Mouse (Mus musculus) G1E (cell line): ENCODE results near the gene Olfr849.

Experiments used
- CTCF ChIP-seq: IDR thresholded peaks from 2 replicates; pipeline ENCODE4 v1.5.1; 2012; ENCODE audit warnings: low read depth, low read length, inconsistent platforms, mixed read lengths
- GATA1 ChIP-seq: IDR thresholded peaks from 2 replicates; pipeline ENCODE4 v1.6.1; 2012; ENCODE audit warnings: borderline replicate concordance, low read length, inconsistent platforms, mixed read lengths
- GATA2 ChIP-seq: IDR thresholded peaks from 2 replicates; pipeline ENCODE4 v1.6.1; 2012; ENCODE audit warnings: low read depth, low read length, inconsistent platforms, borderline replicate concordance
- POLR2AphosphoS5 ChIP-seq: IDR thresholded peaks from 2 replicates; pipeline ENCODE4 v1.6.1; 2012; ENCODE audit warnings: low read depth, low read length, inconsistent platforms; ENCODE audit not compliant: insufficient replicate concordance
- TAL1 ChIP-seq: conservative IDR thresholded peaks from 2 replicates; pipeline ENCODE4 v1.6.1; 2012; ENCODE audit warnings: low read depth, low read length, inconsistent platforms, mixed read lengths

DNA sequence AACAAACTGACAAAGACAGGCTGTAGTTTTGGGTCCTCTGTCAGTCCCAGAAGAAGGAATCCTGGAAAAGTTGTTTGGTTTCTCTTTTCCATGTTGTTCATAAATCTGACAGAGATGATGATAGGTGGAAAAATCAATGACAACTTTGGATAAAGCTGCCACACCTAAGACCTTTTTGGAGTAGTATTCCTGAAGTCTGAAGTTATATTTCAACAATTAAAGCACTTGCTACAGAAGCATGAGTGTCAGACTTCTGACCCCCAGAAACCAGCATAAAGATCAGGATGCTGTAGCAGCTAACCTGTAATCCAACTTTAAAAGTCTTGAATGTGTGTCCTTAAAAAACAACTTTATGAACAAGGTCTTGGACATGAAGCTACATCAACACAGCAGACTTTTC lies 38.1 kb downstream of the Olfr849 start, which contains the start of gene Olfr850:
- TF ChIP-seq CTCF (no peak), POLR2AphosphoS5 (no peak), GATA1 (no peak), TAL1 (no peak), GATA2 (no peak)
